Mouse (Mus musculus) neutrophil, adult 83 days (primary cell): Measurements from ENCODE around the gene Sdf2. TPM values are rescaled to one million over a fixed set of nuclear protein-coding genes. Genes with fewer than 3 reads are reported as not detected.

ENCODE experiments used
- total RNA-seq, 2 experiments: library from RNA; stranded (reverse); gene quantifications; one replicate each; pipeline ENCODE4 v1.2.4; 2023

Sdf2 gene
- 10 to 100 TPM; 42.7 to 43.7 TPM for total RNA-seq

GRCm38 (mm10) chr11:78245627-78246317 is at the start of gene Sdf2, which contains the start of gene Supt6:
Gene Sdf2, plus strand, starts transcription at chr11:78245746.
Gene Supt6, minus strand, starts transcription at chr11:78245987.

DNA sequence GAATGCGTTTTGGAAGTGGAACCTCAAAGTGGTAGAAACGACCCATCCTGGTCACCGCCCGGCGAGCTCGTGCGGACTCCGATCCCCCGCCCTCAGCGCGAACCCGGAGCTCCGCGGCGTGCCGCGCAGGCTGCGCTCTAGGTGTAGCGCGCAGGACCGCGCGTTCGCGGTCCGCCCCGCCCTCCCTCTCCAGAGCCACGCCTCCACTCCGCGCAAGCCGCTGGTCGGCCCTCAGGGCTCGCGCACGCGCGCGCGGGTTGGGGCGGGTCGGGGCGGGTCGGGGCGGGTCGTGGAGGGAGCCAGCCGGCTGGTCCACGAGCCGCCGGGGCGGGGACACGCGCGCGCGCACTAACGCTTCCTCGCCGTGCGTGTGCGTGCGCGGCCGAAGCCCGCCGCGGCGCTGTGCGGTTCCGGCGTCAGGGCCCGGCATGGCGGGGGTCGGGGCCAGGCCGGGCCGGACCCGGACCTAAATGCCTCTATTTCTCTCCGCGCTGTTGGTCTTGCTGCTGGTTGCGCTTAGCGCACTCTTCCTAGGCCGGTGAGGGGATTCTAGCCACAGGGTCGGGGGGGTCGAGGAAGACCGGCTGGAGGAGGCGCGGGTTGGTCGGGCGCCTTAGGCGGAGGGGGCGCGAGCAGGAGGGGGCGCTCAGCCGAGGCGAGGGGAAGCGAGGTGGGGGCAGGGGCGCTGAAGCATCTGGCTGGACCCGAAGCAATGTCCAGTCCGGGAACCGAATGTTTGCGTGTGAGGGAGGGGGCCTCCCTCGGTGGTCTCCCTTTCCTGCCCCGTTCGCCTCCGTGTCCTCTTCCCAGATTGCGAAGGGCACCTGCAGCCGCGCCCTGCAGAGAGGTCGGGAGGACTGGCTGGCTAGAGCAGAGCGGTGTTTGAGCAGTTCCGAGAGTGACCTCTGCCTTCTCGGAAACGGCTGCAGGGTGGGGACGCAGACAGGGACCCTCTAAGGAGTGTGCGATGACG is 16.1 kb downstream of the Sdf2 start, which contains the start of gene 2610507B11Rik:
TSS of gene 2610507B11Rik (plus strand) at position 373 of the 973 bp plus-strand sequence.

DNA sequence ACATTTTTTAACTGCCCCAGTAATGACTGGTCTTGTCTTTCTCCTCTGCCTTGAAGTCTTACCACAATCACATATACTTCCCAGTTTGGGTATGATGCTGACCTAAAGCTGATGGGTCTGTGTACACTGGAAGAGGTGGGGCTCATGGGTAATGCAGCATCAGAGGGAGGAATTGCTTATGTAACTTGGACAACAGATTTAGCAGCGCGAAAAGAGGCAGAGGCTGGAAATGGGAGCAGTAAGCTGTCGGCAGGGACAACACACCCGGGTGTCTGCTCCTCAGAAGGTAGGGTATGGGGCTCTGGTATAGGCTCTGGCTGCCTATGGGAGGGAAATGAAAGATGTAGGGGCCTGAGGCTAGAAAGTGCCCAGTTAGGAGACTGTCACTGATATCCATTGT is 45.1 kb downstream of the Sdf2 start, which contains the start of gene BC030499:
TSS of gene BC030499 (plus strand) at position 188 of the 400 bp plus-strand sequence.

DNA sequence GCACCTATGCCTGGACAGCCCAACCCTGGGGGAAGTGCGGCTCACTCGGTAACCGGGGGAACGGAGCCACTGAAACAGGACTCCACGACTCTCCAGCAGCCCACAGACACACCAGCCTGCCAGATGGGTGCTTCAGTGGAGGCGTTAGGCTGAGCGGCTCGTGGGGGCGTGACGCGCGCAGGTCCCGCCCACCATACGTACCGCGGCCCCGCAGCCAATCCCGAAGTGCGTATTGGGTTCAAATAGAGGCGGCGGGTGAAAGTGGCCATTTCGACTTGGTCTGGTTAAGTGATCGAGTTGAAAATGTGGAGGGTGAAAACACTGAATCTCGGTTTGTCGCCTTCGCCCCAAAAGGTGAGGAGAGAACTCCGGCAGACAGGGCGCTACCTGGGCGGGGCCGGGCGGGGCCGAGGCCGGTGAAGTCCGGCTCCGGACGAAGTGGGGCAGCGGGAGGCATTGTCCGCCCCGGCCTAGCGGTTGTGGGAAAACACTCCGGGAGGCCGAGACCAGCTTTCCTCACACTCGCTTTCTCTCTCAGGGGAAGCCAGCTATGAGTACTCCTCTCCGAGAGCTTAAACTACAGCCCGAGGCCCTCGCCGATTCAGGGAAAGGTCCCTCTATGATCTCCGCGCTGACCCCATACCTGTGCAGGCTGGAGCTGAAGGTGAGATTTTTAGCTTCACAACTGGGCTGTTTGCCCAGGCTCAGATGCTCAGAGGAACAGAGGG is 56.0 kb downstream of the Sdf2 start, which contains the start of gene Spag5:
TSS of gene Spag5 (plus strand) at position 173 of the 728 bp plus-strand sequence.

Other genes with a start within 250 kb of the Sdf2 start
- 1 to 10 TPM; 3.0 to 3.5 TPM for gene Dhrs13, start 213.5 kb upstream of the Sdf2 start, total RNA-seq
- gene Flot2, start 207.8 kb upstream of the Sdf2 start, total RNA-seq, result 100 to 1,000 TPM; 133 to 140 TPM
- 10 to 100 TPM; 15.4 to 16.7 TPM for gene Eral1, start 165.4 kb upstream of the Sdf2 start, total RNA-seq
- gene Fam222b, start 151.1 kb upstream of the Sdf2 start, total RNA-seq, result 10 to 100 TPM; 41.9 to 50.7 TPM
- gene Traf4, start 80.2 kb upstream of the Sdf2 start, total RNA-seq, result 1 to 10 TPM; 6.3 to 8.1 TPM
- 1 to 10 TPM; 4.3 to 7.2 TPM for gene Nek8, start 69.1 kb upstream of the Sdf2 start, total RNA-seq
- gene Tlcd1, start 69.0 kb upstream of the Sdf2 start, total RNA-seq, result 1 to 10 TPM; 6.0 to 7.4 TPM
- gene Rpl23a, start 62.2 kb upstream of the Sdf2 start, total RNA-seq, result 1,000 to 10,000 TPM; 1,117 to 1,118 TPM
- under 1 TPM in 1 of 2 experiments, not detected in 1; 0.46 TPM for gene Rab34, start 57.3 kb upstream of the Sdf2 start, total RNA-seq
- 1 to 10 TPM; 1.1 to 1.3 TPM for gene Proca1, start 52.4 kb upstream of the Sdf2 start, total RNA-seq
- 10 to 100 TPM; 40.2 to 42.4 TPM for gene Supt6, start 241 bp downstream of the Sdf2 start, total RNA-seq
- gene 2610507B11Rik, start 16.0 kb downstream of the Sdf2 start, total RNA-seq, result 10 to 100 TPM; 60.2 to 60.8 TPM
- under 1 TPM; 0.26 to 0.68 TPM for gene BC030499, start 45.1 kb downstream of the Sdf2 start, total RNA-seq
- 10 to 100 TPM; 61.7 to 63.1 TPM for gene Spag5, start 55.8 kb downstream of the Sdf2 start, total RNA-seq
- gene Aldoc, start 77.2 kb downstream of the Sdf2 start, total RNA-seq, result 1 to 10 TPM; 2.6 to 3.6 TPM
- gene Pigs, start 82.7 kb downstream of the Sdf2 start, total RNA-seq, result 10 to 100 TPM; 37.7 to 40.2 TPM
- 100 to 1,000 TPM; 106 to 112 TPM for gene Unc119, start 97.7 kb downstream of the Sdf2 start, total RNA-seq
- under 1 TPM in 1 of 2 experiments, not detected in 1; 0.15 TPM for gene Foxn1, start 140.8 kb downstream of the Sdf2 start, total RNA-seq
- under 1 TPM in 1 of 2 experiments, not detected in 1; 0.22 TPM for gene Slc13a2, start 176.5 kb downstream of the Sdf2 start, total RNA-seq
- 1 to 10 TPM in 1 of 2 experiments, under 1 TPM in 1; 0.79 to 2.1 TPM for gene Slc46a1, start 220.0 kb downstream of the Sdf2 start, total RNA-seq